Mouse (Mus musculus): ENCODE measurements at regions not wholly inside any gene's neighbourhood (a gene's known extent, or its start where the extent isn't known, plus 50 kb on each side); places are given as distances from the start of the nearest gene placed in this dataset.

DNA sequence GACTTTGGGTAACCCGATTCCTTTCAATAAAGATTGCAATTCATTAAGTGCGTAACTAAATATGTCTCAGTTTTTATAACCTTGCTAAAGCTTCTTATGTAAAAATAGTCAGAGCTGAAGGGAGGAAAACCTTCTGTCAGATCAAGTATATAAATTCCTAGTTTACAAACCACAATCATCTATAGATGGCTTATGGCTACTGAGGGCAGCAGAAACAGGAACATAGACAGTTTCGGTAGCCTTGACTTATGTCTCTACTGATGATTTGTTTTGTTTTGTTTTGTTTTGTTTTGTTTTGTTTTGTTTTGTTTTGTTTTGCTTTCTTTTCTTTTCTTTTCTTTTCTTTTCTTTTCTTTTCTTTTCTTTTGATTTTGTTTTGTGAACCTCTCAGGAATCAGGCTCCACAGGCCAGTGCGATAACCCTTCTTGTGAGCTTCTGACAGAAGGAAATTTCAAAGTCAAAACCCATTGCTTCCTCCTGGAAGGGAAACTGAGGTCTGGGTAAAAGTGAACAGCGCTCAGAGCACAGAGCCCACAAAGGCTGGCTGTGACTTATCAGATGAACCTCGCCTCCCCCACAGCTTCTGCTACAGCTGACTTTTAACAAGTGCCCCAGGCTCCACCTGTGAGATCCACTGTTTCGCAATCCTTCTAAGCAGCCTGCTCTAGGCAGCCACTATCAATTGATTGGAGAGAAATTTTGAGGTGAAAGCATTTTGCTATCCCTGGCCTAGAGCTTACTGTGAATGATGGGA lies 391.8 kb upstream of the Zfp462 start:
- 91% methylated on average over 7 of the region's 7 CpGs for WGBS
- H3K9me3 ChIP-seq (replicated peaks): no peaks in the 10 kb centered on the region
- H3K27me3 ChIP-seq: no peaks in the 10 kb centered on the region
- H3K9ac ChIP-seq: no peak overlapping the region
- H3K4me2 ChIP-seq: no peak overlapping the region
- no peaks in the 10 kb centered on the region for H3K36me3 ChIP-seq (ENCODE audit: poor library complexity, severe bottlenecking)
- no peak overlapping the region for H3K27ac ChIP-seq
- H3K4me1 ChIP-seq: no peaks in the 10 kb centered on the region
- ATAC-seq: no peak
- H3K4me3 ChIP-seq: no peak overlapping the region

DNA sequence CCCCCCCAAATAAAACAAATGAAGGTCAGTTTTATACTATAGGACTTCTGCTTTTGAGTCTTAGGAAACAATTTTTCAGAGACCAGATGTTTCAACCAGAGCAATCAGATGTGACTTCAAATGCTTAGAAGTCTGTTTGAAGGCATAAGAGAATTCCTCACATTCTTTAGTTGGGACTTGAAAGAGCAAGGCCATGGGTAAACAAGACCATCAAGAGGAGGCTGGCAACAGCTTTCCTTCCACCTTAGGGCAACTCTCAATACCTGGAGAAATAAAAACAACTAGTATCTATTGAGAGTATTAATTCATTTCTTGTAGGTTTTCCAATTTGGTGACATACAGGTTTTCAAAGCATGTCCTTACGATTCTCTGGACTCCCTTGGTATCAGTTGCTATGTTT lies 381.8 kb upstream of the Zfp462 start:
- H3K9me3 ChIP-seq (replicated peaks): 0 out of 2 replicates have a peak, but pooled peaks cover 3% of the 10 kb centered on the region
- no peak for ATAC-seq
- WGBS: 94% methylated on average over 1 of the region's 1 CpGs
- H3K4me3 ChIP-seq: no peak overlapping the region
- no peaks in the 10 kb centered on the region for H3K27me3 ChIP-seq
- H3K9ac ChIP-seq: no peak overlapping the region
- H3K4me2 ChIP-seq: no peak overlapping the region
- H3K36me3 ChIP-seq (ENCODE audit: poor library complexity, severe bottlenecking): no peaks in the 10 kb centered on the region
- H3K4me1 ChIP-seq: no peaks in the 10 kb centered on the region
- H3K27ac ChIP-seq: no peak overlapping the region

DNA sequence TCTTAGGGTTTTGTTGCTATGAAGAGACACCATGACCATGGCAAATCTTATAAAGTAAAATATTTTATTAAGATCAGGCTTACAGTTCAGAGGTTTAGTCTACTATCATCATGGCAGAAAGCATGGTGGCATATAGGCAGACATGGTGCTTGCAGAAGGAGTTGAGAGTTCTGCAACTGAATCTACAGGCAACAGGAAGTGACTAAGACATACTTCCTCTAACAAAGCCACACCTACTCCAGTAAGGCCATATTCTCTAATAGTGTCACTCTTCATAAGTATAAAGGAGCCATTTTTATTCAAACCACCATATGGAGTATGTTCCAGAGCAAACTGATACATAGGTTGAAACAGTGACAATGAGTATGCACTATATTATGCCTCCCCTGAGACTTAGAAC lies 371.7 kb upstream of the Zfp462 start:
- no peaks in the 10 kb centered on the region for H3K27me3 ChIP-seq
- no peak overlapping the region for H3K27ac ChIP-seq
- H3K4me2 ChIP-seq: no peak overlapping the region
- H3K9ac ChIP-seq: no peak overlapping the region
- ATAC-seq: no peak
- no peak overlapping the region for H3K4me3 ChIP-seq
- no peaks in the 10 kb centered on the region for H3K9me3 ChIP-seq (replicated peaks)
- no peaks in the 10 kb centered on the region for H3K36me3 ChIP-seq (ENCODE audit: poor library complexity, severe bottlenecking)
- no peaks in the 10 kb centered on the region for H3K4me1 ChIP-seq

DNA sequence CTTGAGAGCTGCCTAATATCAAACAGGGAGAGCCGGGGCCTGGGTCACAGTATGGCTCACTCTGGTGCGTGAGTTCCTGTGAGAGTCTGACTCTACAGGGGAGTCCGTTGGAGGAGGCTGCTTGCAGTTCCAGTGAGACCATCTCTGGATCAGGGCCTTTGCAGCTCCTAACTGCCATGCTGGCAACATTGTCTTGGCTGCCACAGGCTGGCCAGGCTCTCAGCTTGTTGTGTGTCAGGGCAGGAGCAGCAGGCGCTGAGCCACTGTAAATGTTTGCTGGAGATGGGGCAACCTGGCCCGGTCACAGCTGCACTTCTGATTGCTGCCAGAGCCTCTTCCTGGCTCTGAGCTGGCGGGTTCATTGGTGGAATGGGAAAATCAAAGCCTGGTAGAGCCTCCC lies 357.7 kb upstream of the Zfp462 start:
- no peak overlapping the region for H3K27ac ChIP-seq
- WGBS: 75% methylated on average over 6 of the region's 6 CpGs
- no peak overlapping the region for H3K4me3 ChIP-seq
- no peaks in the 10 kb centered on the region for H3K4me1 ChIP-seq
- no peaks in the 10 kb centered on the region for H3K36me3 ChIP-seq (ENCODE audit: poor library complexity, severe bottlenecking)
- no peaks in the 10 kb centered on the region for H3K27me3 ChIP-seq
- H3K9me3 ChIP-seq (replicated peaks): no peaks in the 10 kb centered on the region
- no peak overlapping the region for H3K4me2 ChIP-seq
- H3K9ac ChIP-seq: no peak overlapping the region
- ATAC-seq: no peak

DNA sequence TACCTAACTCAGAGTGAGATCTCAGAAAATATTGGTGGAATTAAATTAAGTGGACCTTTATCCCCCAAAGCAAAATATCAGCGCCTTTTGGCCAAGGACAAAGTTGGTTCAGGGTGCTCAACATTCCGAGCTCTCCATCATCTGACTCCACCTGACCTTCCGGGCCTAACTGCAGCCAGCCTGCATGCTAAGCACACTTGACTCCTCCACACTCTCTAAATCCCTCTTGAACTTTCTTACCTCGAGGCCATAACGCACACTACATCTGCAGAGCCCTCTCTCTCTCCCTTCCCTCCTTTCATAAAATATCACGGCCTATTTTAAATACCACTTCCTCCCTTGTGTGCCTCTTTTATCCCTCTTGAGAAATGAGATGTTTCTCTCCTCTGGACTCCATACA lies 356.1 kb upstream of the Zfp462 start:
- H3K27me3 ChIP-seq: no peaks in the 10 kb centered on the region
- no peaks in the 10 kb centered on the region for H3K4me1 ChIP-seq
- no peak overlapping the region for H3K27ac ChIP-seq
- no peak for ATAC-seq
- no peak overlapping the region for H3K4me3 ChIP-seq
- no peak overlapping the region for H3K4me2 ChIP-seq
- H3K9me3 ChIP-seq (replicated peaks): no peaks in the 10 kb centered on the region
- no peaks in the 10 kb centered on the region for H3K36me3 ChIP-seq (ENCODE audit: poor library complexity, severe bottlenecking)
- no peak overlapping the region for H3K9ac ChIP-seq
- 81% methylated on average over 6 of the region's 6 CpGs for WGBS

DNA sequence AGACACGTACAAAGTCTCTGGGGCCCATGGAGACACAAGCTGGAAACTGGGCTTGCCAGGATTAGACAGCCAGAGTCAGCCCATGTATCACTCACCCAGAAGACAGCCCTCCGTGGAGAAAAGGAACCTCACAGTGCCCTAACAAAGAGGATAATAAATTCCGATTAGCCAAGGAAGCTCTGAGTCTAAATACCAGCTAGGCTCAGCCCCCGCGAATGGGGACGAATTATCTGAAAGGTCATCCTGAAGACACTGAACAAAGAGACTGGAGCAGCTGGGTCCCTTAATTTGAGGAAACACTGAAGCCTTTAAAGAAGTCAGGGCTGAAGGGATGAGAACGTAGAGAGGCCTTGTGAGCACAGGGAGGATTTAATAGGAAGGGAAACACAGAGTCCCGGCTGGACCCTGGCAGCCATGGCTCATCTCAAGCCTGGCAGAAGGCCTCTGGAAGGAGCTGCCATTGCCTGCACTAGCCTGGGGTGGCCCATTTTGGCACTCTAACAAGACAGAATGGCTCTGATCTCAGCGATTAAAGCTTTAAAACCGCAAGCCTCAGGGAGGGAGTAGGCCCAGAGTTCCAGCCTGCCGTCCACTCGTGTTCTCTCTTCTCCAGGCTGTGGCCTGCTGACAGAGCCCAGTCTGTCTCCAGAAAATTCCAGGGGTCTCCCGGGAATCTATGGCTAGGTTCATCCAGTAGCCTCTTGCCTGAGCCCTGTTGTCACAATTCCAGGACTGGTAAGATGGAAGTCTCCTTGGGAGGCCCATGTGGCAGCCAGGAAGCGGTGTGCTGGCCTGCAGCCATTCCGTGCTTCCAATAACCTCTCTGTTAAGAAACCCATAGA lies 343.0 kb upstream of the Zfp462 start:
- H3K4me1 ChIP-seq: peaks cover 10% of the 10 kb centered on the region
- ATAC-seq: peak; percentile 30; the same call in 1 of the 2 replicates
- peak overlapping the region; percentile 27 for H3K27ac ChIP-seq
- 44% methylated on average over 15 of the region's 15 CpGs for WGBS
- H3K4me3 ChIP-seq: no peak overlapping the region
- no peak overlapping the region for H3K9ac ChIP-seq
- no peaks in the 10 kb centered on the region for H3K9me3 ChIP-seq (replicated peaks)
- no peaks in the 10 kb centered on the region for H3K36me3 ChIP-seq (ENCODE audit: poor library complexity, severe bottlenecking)
- H3K27me3 ChIP-seq: no peaks in the 10 kb centered on the region
- no peak overlapping the region for H3K4me2 ChIP-seq

DNA sequence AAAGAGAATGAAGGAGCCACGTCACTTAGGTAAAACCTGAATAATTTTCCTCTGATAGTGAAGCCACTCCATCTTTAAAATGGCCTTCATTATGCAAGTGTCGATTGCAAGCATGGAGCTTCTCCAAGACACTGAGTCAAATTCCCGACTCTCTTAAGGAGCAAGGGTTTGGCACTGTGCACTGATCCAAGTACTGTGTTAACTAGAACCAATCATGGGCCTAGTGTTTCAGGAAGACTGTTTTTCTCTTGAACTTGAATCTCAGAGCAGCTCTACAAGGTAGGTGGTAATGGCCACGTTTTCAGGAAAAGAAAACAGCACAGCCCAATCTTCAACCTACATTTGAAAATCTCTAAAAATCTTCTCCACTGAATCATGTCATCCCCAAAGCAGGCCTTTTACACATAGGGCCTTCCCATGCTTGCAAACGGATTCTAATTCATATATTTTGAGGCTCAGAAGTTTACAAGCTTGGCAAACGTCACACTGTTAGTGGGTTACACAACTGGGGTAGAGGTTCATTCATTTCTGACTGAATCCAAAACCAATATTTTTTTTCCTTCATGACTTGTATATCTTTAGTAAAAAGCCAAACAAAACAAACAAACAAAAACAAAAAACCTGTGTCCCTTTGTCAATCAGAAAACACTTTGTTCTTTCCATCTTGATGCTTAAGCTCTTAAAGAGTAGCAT lies 342.2 kb upstream of the Zfp462 start:
- 86% methylated on average over 6 of the region's 6 CpGs for WGBS
- Histone ChIP-seq H3K4me1 (peaks cover 10% of the 10 kb centered on the region), H3K27me3 (no peaks in the 10 kb centered on the region), H3K9ac (no peak overlapping the region), H3K9me3 (replicated peaks) (no peaks in the 10 kb centered on the region), H3K36me3 (ENCODE audit: poor library complexity, severe bottlenecking) (no peaks in the 10 kb centered on the region), H3K27ac (peak overlapping the region; percentile 27; the same call in 1 of the 2 replicates), H3K4me3 (no peak overlapping the region), H3K4me2 (no peak overlapping the region)
- no peak for ATAC-seq

DNA sequence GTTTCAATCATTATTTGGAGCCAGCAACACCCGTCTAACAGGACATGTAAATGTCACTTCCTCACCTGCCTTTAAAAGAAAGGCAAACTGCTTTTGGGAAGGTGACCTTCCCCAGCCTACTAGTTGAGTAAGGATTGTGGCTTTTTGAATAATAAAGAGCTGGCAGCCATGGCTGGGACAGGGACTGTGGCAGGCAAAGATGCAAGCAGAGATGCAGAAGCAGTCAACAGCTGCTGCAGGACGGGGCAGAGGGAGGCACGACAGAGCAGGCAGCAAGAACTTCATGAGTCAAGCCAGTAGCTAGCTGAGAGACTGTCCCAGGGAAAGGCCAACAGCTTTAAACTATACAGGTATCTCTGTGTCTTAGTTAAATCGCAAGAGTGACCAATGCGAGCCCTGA lies 334.7 kb upstream of the Zfp462 start:
- Histone ChIP-seq H3K36me3 (ENCODE audit: poor library complexity, severe bottlenecking) (no peaks in the 10 kb centered on the region), H3K27me3 (no peaks in the 10 kb centered on the region), H3K4me2 (no peak overlapping the region), H3K9ac (no peak overlapping the region), H3K4me3 (no peak overlapping the region), H3K4me1 (peaks cover 24% of the 10 kb centered on the region), H3K27ac (no peak overlapping the region), H3K9me3 (replicated peaks) (no peaks in the 10 kb centered on the region)
- 75% methylated on average over 5 of the region's 5 CpGs for WGBS
- no peak for ATAC-seq

DNA sequence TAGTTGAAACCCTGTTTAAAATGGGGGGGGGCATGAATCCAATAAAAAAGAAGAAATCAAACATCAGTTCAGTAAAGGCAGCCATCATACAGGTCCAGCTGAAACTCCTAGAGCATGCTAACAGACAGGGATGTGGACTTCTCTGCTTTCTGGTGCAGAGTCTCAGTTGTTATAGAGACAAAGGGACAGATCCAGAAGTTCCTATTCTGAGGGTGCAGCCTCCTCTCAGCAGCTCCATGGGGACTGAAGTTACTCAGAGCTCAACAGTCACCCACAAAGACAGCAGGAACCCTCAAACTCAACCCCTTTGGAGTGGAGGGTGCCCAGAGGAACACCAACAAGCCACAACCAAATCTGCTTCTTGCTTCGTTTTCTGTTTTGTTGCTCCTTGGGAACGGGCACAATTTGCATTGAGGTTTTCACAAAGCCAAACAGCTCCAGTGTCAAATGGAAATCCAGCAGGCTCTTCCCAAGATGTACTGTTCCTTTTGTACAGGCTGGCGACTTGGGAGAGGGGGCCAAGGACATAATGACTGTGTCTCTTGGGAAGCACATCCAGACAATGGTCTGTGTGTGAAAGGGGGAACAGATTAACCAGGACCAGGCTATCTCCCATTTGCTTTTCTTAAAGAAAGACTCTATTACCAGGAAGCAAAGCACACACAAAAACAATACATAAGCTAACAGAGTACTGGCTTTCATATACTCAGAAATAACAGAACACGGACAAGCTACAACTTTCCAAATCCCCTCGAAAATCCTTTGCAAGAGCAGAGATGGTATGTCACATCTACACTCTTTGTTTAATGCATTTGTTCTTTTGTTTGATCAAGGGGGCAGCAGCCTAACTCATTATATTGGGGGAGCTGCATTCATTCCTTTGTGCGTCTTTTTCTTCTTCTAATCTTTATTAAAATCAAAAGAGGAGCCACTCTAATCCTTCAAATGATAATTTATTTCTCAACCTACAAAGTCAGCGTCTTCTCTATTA lies 332.6 kb upstream of the Zfp462 start:
- H3K9ac ChIP-seq: no peak overlapping the region
- H3K9me3 ChIP-seq (replicated peaks): no peaks in the 10 kb centered on the region
- peak overlapping the region; percentile 83 for H3K27ac ChIP-seq
- peaks cover 24% of the 10 kb centered on the region for H3K4me1 ChIP-seq
- no peaks in the 10 kb centered on the region for H3K36me3 ChIP-seq (ENCODE audit: poor library complexity, severe bottlenecking)
- H3K4me3 ChIP-seq: no peak overlapping the region
- no peaks in the 10 kb centered on the region for H3K27me3 ChIP-seq
- H3K4me2 ChIP-seq: peak overlapping the region; percentile 3; the same call in 1 of the 2 replicates
- WGBS: 2% methylated on average over 7 of the region's 7 CpGs
- peak; percentile 57; the same call in 1 of the 2 replicates for ATAC-seq

DNA sequence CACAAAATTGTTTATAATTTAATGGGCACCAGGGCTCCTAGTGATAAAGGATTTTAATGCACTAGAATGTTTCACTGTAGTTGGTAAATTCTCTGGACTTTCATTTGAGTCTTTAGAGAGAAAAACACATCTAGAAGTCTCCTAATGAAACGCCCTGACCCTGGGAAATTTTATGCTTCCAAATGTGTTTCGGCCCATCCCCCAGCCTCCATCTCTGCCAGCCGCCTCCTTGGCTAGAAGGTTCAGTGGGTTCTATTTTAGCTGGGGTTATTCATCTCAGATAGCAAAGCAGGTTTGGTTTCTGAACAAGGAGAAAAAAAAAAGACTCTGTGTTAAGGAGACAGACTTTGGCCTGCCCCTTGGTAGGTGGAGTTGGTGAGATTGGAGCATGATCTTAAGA lies 331.8 kb upstream of the Zfp462 start:
- ATAC-seq: peak; percentile 41; the same call in 1 of the 2 replicates
- Histone ChIP-seq H3K36me3 (ENCODE audit: poor library complexity, severe bottlenecking) (no peaks in the 10 kb centered on the region), H3K4me3 (no peak overlapping the region), H3K4me1 (peaks cover 24% of the 10 kb centered on the region), H3K9ac (no peak overlapping the region), H3K27ac (peak overlapping the region; percentile 33), H3K4me2 (no peak overlapping the region), H3K27me3 (no peaks in the 10 kb centered on the region), H3K9me3 (replicated peaks) (no peaks in the 10 kb centered on the region)
- WGBS: 13% methylated on average over 3 of the region's 3 CpGs

DNA sequence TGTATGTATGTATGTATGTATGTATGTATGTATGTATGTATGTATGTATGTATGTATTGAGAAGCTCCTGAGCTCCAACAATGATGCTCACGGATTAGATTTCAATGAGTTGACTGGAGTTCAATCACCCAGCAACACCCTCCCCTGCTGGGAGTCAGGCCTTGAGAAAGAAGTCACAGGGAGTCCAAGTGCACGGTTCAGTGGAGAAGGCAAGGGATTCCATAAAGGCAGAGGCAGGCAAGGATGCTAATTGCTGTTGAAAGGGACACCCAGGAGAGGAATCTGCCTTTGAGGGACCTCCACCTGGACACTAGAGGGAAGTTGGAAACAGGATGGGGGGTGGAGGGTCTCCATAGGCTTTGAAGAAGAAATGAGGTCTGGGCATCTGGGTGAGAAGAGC lies 331.2 kb upstream of the Zfp462 start:
- Histone ChIP-seq H3K27ac (peak overlapping the region; percentile 51), H3K4me2 (no peak overlapping the region), H3K36me3 (ENCODE audit: poor library complexity, severe bottlenecking) (no peaks in the 10 kb centered on the region), H3K4me1 (peaks cover 24% of the 10 kb centered on the region), H3K9me3 (replicated peaks) (no peaks in the 10 kb centered on the region), H3K4me3 (no peak overlapping the region), H3K27me3 (no peaks in the 10 kb centered on the region), H3K9ac (no peak overlapping the region)
- 9% methylated on average over 2 of the region's 2 CpGs for WGBS
- ATAC-seq: no peak
